Mouse (Mus musculus) adrenal gland, postnatal 14 days (tissue): ENCODE results near the gene Tpst2. TPM values are rescaled to one million over a fixed set of nuclear protein-coding genes. Genes with fewer than 3 reads are reported as not detected.

Experiments
- DNase-seq: peaks from one replicate; pipeline ENCODE4 v3.0.0; 2021; ENCODE audit warnings: mixed read lengths
- total RNA-seq: library from RNA; stranded (reverse); gene quantifications from 2 replicates; pipeline ENCODE4 v1.2.3, GENCODE M21; 2021

Gene Tpst2
- total RNA-seq, 1 experiment from 2014 or later: 186 TPM

- no peak for DNase-seq
These were observed 53.5 kb downstream of the Tpst2 start for GRCm38 (mm10) chr5:112329805-112330564.

GRCm38 (mm10) chr5:112335473-112335872 is 59.0 kb downstream of the Tpst2 start:
- DNase-seq: peak; percentile 66

GRCm38 (mm10) chr5:112337004-112337403 is 60.5 kb downstream of the Tpst2 start:
- no peak for DNase-seq

GRCm38 (mm10) chr5:112339215-112339614 is 62.7 kb downstream of the Tpst2 start:
- no peak for DNase-seq

- peak; percentile 92 for DNase-seq
These were observed 66.1 kb downstream of the Tpst2 start, which contains the start of the genes Srrd and Hps4 for GRCm38 (mm10) chr5:112342463-112343204. Gene Srrd (minus strand): TSS chr5:112343040. Gene Hps4 (plus strand): TSS chr5:112343083.

- peak; percentile 79 for DNase-seq
These were observed 66.7 kb downstream of the Tpst2 start for GRCm38 (mm10) chr5:112343205-112343595.

GRCm38 (mm10) chr5:112344092-112344960 is 67.8 kb downstream of the Tpst2 start:
- no peak for DNase-seq

- DNase-seq: no peak
These were observed 69.9 kb downstream of the Tpst2 start for GRCm38 (mm10) chr5:112346211-112346965.

- DNase-seq: no peak
These were observed 72.7 kb downstream of the Tpst2 start for GRCm38 (mm10) chr5:112349169-112349568.

- no peak for DNase-seq
These were observed 79.0 kb downstream of the Tpst2 start for GRCm38 (mm10) chr5:112355493-112355892.

GRCm38 (mm10) chr5:112355910-112356309 is 79.4 kb downstream of the Tpst2 start, which contains the start of gene Gm6583:
Gene Gm6583 (minus strand): TSS chr5:112356033.
- peak; percentile 35 for DNase-seq

GRCm38 (mm10) chr5:112356322-112356721 is 79.8 kb downstream of the Tpst2 start:
- DNase-seq: no peak

- no peak for DNase-seq
These were observed 83.0 kb downstream of the Tpst2 start for GRCm38 (mm10) chr5:112359520-112359919.

GRCm38 (mm10) chr5:112360077-112360476 is 83.6 kb downstream of the Tpst2 start:
- DNase-seq: no peak

GRCm38 (mm10) chr5:112364184-112364797 is 87.8 kb downstream of the Tpst2 start:
- no peak for DNase-seq

Other genes with a start within 250 kb of the Tpst2 start
- 16.2 and 28.2 TPM in 2 replicates for gene Cryba4, start 24.2 kb upstream of the Tpst2 start, total RNA-seq
- 1.8 and 1.9 TPM in 2 replicates for gene Crybb1, start 20.9 kb upstream of the Tpst2 start, total RNA-seq
- gene Tfip11, start 49.7 kb downstream of the Tpst2 start, total RNA-seq: 33.0 and 35.2 TPM in 2 replicates
- gene Srrd, start 66.3 kb downstream of the Tpst2 start, total RNA-seq: 23.7 and 41.2 TPM in 2 replicates
- 27.7 and 40.5 TPM in 2 replicates for gene Hps4, start 66.4 kb downstream of the Tpst2 start, total RNA-seq
- not detected in 2 replicates for gene Gm6583, start 79.3 kb downstream of the Tpst2 start, total RNA-seq
- gene Asphd2, start 118.2 kb downstream of the Tpst2 start, total RNA-seq: 1.3 and 4.4 TPM in 2 replicates
- gene Gm6588, start 172.7 kb downstream of the Tpst2 start, total RNA-seq: not detected in 2 replicates